Mouse (Mus musculus): ENCODE measurements around the gene Inpp1.

Inpp1 gene

GRCm38 (mm10) chr1:52816910-52817812 is at the start of gene Inpp1:
Gene Inpp1, minus strand, starts transcription at chr1:52817688.
- peak; percentile 54 for DNase-seq (ENCODE audit: low read depth, low spot score)

- DNase-seq (ENCODE audit: low read depth, low spot score): no peak
Observed at GRCm38 (mm10) chr1:52866007-52866406, 48.5 kb upstream of the Inpp1 start.

GRCm38 (mm10) chr1:52864220-52864619 is 46.7 kb upstream of the Inpp1 start:
- no peak for DNase-seq (ENCODE audit: low read depth, low spot score)

GRCm38 (mm10) chr1:52855904-52856601 is 38.6 kb upstream of the Inpp1 start:
- no peak for DNase-seq (ENCODE audit: low read depth, low spot score)

GRCm38 (mm10) chr1:52854029-52854428 is 36.5 kb upstream of the Inpp1 start:
- peak; percentile 38 for DNase-seq (ENCODE audit: low read depth, low spot score)

- no peak for DNase-seq (ENCODE audit: low read depth, low spot score)
Observed at GRCm38 (mm10) chr1:52849422-52849821, 31.9 kb upstream of the Inpp1 start.

GRCm38 (mm10) chr1:52846556-52846955 is 29.1 kb upstream of the Inpp1 start:
- no peak for DNase-seq (ENCODE audit: low read depth, low spot score)

GRCm38 (mm10) chr1:52844782-52845665 is 27.5 kb upstream of the Inpp1 start, which contains the start of gene Hibch:
Gene Hibch, plus strand, starts transcription at chr1:52844929.
- DNase-seq (ENCODE audit: low read depth, low spot score): peak; percentile 97

GRCm38 (mm10) chr1:52844354-52844753 is 26.9 kb upstream of the Inpp1 start:
- no peak for DNase-seq (ENCODE audit: low read depth, low spot score)

- DNase-seq (ENCODE audit: low read depth, low spot score): no peak
Observed at GRCm38 (mm10) chr1:52839099-52839498, 21.6 kb upstream of the Inpp1 start.

GRCm38 (mm10) chr1:52817813-52818147 is 292 bp upstream of the Inpp1 start:
- no peak for DNase-seq (ENCODE audit: low read depth, low spot score)

- DNase-seq (ENCODE audit: low read depth, low spot score): no peak
Observed at GRCm38 (mm10) chr1:52816232-52816891, 1.1 kb downstream of the Inpp1 start.

- no peak for DNase-seq (ENCODE audit: low read depth, low spot score)
Observed at GRCm38 (mm10) chr1:52808456-52808855, 9.0 kb downstream of the Inpp1 start.

- DNase-seq (ENCODE audit: low read depth, low spot score): no peak
Observed at GRCm38 (mm10) chr1:52805041-52805440, 12.4 kb downstream of the Inpp1 start.

GRCm38 (mm10) chr1:52802406-52802975 is 15.0 kb downstream of the Inpp1 start:
- DNase-seq (ENCODE audit: low read depth, low spot score): no peak

GRCm38 (mm10) chr1:52801651-52802050 is 15.8 kb downstream of the Inpp1 start:
- no peak for DNase-seq (ENCODE audit: low read depth, low spot score)

GRCm38 (mm10) chr1:52800340-52800740 is 17.1 kb downstream of the Inpp1 start:
- DNase-seq (ENCODE audit: low read depth, low spot score): no peak

- DNase-seq (ENCODE audit: low read depth, low spot score): no peak
Observed at GRCm38 (mm10) chr1:52799772-52800171, 17.7 kb downstream of the Inpp1 start.

- no peak for DNase-seq (ENCODE audit: low read depth, low spot score)
Observed at GRCm38 (mm10) chr1:52799056-52799726, 18.3 kb downstream of the Inpp1 start.

- DNase-seq (ENCODE audit: low read depth, low spot score): no peak
Observed at GRCm38 (mm10) chr1:52795927-52796326, 21.6 kb downstream of the Inpp1 start.
